Mouse (Mus musculus) stomach, postnatal 0 days (tissue): Measurements from ENCODE around the gene Dhdh. TPM values are rescaled to one million over a fixed set of nuclear protein-coding genes. Genes with fewer than 3 reads are reported as not detected.

ENCODE experiments used
- ATAC-seq: fragments of 200-750 bp; cut with Nextera tagmentation; 2 replicates; pipeline ENCODE4 v1.8.0; 2017; ENCODE audit not compliant: low FRiP score, low TSS enrichment
- DNase-seq: peaks from one replicate; pipeline ENCODE4 v3.0.0-alpha.2; 2016; ENCODE audit warnings: low spot score
- H3K27ac ChIP-seq: fragments of 300-500 bp; sonication (generic); replicated peaks from 2 replicates; pipeline ENCODE4 v1.5.1; 2014; ENCODE audit warnings: mild to moderate bottlenecking, control low read depth
- H3K27me3 ChIP-seq: fragments of 300-500 bp; sonication (generic); 2 replicates; pipeline ENCODE4 v1.6.1; 2014; ENCODE audit warnings: low read length; ENCODE audit not compliant: control insufficient read depth, insufficient read depth
- H3K36me3 ChIP-seq: fragments of 300-500 bp; sonication (generic); 2 replicates; pipeline ENCODE4 v1.6.1; 2014; ENCODE audit warnings: low read length, mixed read lengths; ENCODE audit not compliant: control insufficient read depth, insufficient read depth
- H3K4me1 ChIP-seq: fragments of 300-500 bp; sonication (generic); replicated peaks from 2 replicates; pipeline ENCODE4 v1.6.1; 2014; ENCODE audit warnings: antibody characterized with exemption; ENCODE audit not compliant: control insufficient read depth, insufficient read depth
- H3K4me2 ChIP-seq: fragments of 300-500 bp; sonication (generic); replicated peaks from 2 replicates; pipeline ENCODE4 v1.6.1; 2014; ENCODE audit warnings: low read depth, mild to moderate bottlenecking, control low read depth, moderate library complexity
- H3K4me3 ChIP-seq: fragments of 300-500 bp; sonication (generic); 2 replicates; pipeline ENCODE4 v1.5.1; 2014; ENCODE audit warnings: low read depth, low read length, control low read depth
- H3K9ac ChIP-seq: fragments of 300-500 bp; sonication (generic); 2 replicates; pipeline ENCODE4 v1.6.1; 2014; ENCODE audit warnings: mild to moderate bottlenecking, low read length, control low read depth, mixed read lengths
- H3K9me3 ChIP-seq: fragments of 300-500 bp; sonication (generic); 2 replicates; pipeline ENCODE4 v1.6.1; 2016; ENCODE audit warnings: low read length; ENCODE audit not compliant: control insufficient read depth
- CTCF ChIP-seq: IDR thresholded peaks from 2 replicates; pipeline ENCODE4 v1.5.1; 2016; ENCODE audit warnings: antibody characterized with exemption, low read depth, mild to moderate bottlenecking, moderate library complexity
- EP300 ChIP-seq: optimal IDR thresholded peaks from 2 replicates; pipeline ENCODE3; 2016; ENCODE audit warnings: antibody characterized with exemption
- WGBS: fragments of 180-500 bp; shearing (Covaris S2); extraction: QIAGEN DNeasy Blood & Tissue Kit; methylation state at CpG from one replicate; pipeline ENCODE4 v1.1.7; 2014; 5-methylcytosine and 5-hydroxymethylcytosine counted together
- polyA plus RNA-seq: library from polyadenylated mRNA; unstranded; fragments of >200 nt; fragmentation: Nextera tagmentation; extraction: Ambion mirVana; gene quantifications from 2 replicates; pipeline ENCODE4 v1.2.1, GENCODE M21; 2015

The Dhdh gene
- polyA plus RNA-seq, 1 experiment from 2014 or later, result 1.1 TPM

- peaks cover 22% of the 10 kb centered on the region for H3K36me3 ChIP-seq
- peak; percentile 44 for DNase-seq
- peaks cover 7% of the 10 kb centered on the region for H3K4me1 ChIP-seq
- no peaks in the 10 kb centered on the region for H3K9me3 ChIP-seq
- no peak overlapping the region for H3K4me2 ChIP-seq
- H3K4me3 ChIP-seq, result no peak overlapping the region
- 37% methylated on average over 9 of the region's 9 CpGs for WGBS
- H3K27me3 ChIP-seq, result no peaks in the 10 kb centered on the region
- TF ChIP-seq CTCF (no peak), EP300 (no peak)
- no peak for ATAC-seq
- no peak overlapping the region; the same call in 1 of the 2 replicates for H3K27ac ChIP-seq
- H3K9ac ChIP-seq, result no peak overlapping the region
These were observed 31.8 kb downstream of the Dhdh start for GRCm38 (mm10) chr7:45456721-45457203.

GRCm38 (mm10) chr7:45455932-45456696 is 32.5 kb downstream of the Dhdh start:
- peaks cover 22% of the 10 kb centered on the region for H3K36me3 ChIP-seq
- peak; percentile 54 for DNase-seq
- WGBS, result 67% methylated on average over 13 of the region's 13 CpGs
- H3K27ac ChIP-seq, result no peak overlapping the region
- no peaks in the 10 kb centered on the region for H3K9me3 ChIP-seq
- no peak overlapping the region; the same call in 1 of the 2 replicates for H3K9ac ChIP-seq
- no peak overlapping the region for H3K4me3 ChIP-seq
- no peak for TF ChIP-seq CTCF
- no peak for TF ChIP-seq EP300
- H3K4me1 ChIP-seq, result peaks cover 7% of the 10 kb centered on the region
- ATAC-seq, result no peak
- no peaks in the 10 kb centered on the region for H3K27me3 ChIP-seq
- no peak overlapping the region for H3K4me2 ChIP-seq

GRCm38 (mm10) chr7:45454971-45455370 is 33.6 kb downstream of the Dhdh start:
- WGBS, result 93% methylated on average over 12 of the region's 15 CpGs
- H3K36me3 ChIP-seq, result peaks cover 22% of the 10 kb centered on the region
- no peaks in the 10 kb centered on the region for H3K4me1 ChIP-seq
- H3K9me3 ChIP-seq, result no peaks in the 10 kb centered on the region
- no peak overlapping the region for H3K27ac ChIP-seq
- TF ChIP-seq EP300 (no peak), CTCF (no peak)
- ATAC-seq, result no peak
- no peaks in the 10 kb centered on the region for H3K27me3 ChIP-seq
- DNase-seq, result peak; percentile 15
- no peak overlapping the region for H3K4me2 ChIP-seq
- H3K4me3 ChIP-seq, result no peak overlapping the region
- H3K9ac ChIP-seq, result no peak overlapping the region

GRCm38 (mm10) chr7:45451344-45451982 is 37.1 kb downstream of the Dhdh start:
- ATAC-seq (peak; percentile 77), DNase-seq (peak; percentile 86)
- Histone ChIP-seq H3K4me2 (no peak overlapping the region), H3K36me3 (peaks cover 18% of the 10 kb centered on the region), H3K9me3 (no peaks in the 10 kb centered on the region), H3K4me1 (no peaks in the 10 kb centered on the region), H3K27ac (no peak overlapping the region), H3K4me3 (no peak overlapping the region), H3K9ac (no peak overlapping the region), H3K27me3 (no peaks in the 10 kb centered on the region)
- no peak for TF ChIP-seq EP300
- peak; percentile 91 for TF ChIP-seq CTCF
- 53% methylated on average over 23 of the region's 23 CpGs for WGBS

- H3K36me3 ChIP-seq, result peaks cover 18% of the 10 kb centered on the region
These were observed 38.6 kb downstream of the Dhdh start for GRCm38 (mm10) chr7:45449974-45450373.

More at GRCm38 (mm10) chr7:45449974-45450373, 38.6 kb downstream of the Dhdh start:
- Histone ChIP-seq H3K27me3 (no peaks in the 10 kb centered on the region), H3K9me3 (no peaks in the 10 kb centered on the region), H3K4me3 (no peak overlapping the region), H3K4me1 (no peaks in the 10 kb centered on the region), H3K9ac (no peak overlapping the region), H3K4me2 (no peak overlapping the region), H3K27ac (no peak overlapping the region)
- TF ChIP-seq EP300 (no peak), CTCF (no peak)
- WGBS, result 78% methylated on average over 1 of the region's 1 CpGs
- no peak for ATAC-seq
- DNase-seq, result no peak
